Mouse (Mus musculus) embryonic facial prominence, embryonic 13.5 days (tissue): ENCODE results near the gene Sec1. TPM values are rescaled to one million over a fixed set of nuclear protein-coding genes. Genes with fewer than 3 reads are reported as not detected.
A peak's percentile ranks its signal among the peaks of the same experiment; 100 is the strongest.

Source experiments
- ATAC-seq: fragments of 200-750 bp; cut with Nextera tagmentation; 2 replicates; pipeline ENCODE4 v1.8.0; 2017; ENCODE audit warnings: low read depth; ENCODE audit not compliant: insufficient number of reproducible peaks, insufficient read depth, low FRiP score, low TSS enrichment
- H3K27ac ChIP-seq: fragments of 300-500 bp; sonication (generic); 2 replicates; pipeline ENCODE4 v1.5.1; 2015; ENCODE audit warnings: moderate library complexity, mild to moderate bottlenecking, inconsistent platforms
- H3K27me3 ChIP-seq: fragments of 300-500 bp; sonication (generic); 2 replicates; pipeline ENCODE4 v1.6.1; 2015; ENCODE audit warnings: mild to moderate bottlenecking, inconsistent platforms
- H3K36me3 ChIP-seq: fragments of 300-500 bp; sonication (generic); 2 replicates; pipeline ENCODE4 v1.6.1; 2015; ENCODE audit warnings: mild to moderate bottlenecking, inconsistent platforms
- H3K4me1 ChIP-seq: fragments of 300-500 bp; sonication (generic); 2 replicates; pipeline ENCODE4 v1.6.1; 2015; ENCODE audit warnings: inconsistent platforms
- H3K4me2 ChIP-seq: fragments of 300-500 bp; sonication (generic); 2 replicates; pipeline ENCODE4 v1.6.1; 2015; ENCODE audit warnings: moderate library complexity, mild to moderate bottlenecking, inconsistent platforms
- H3K4me3 ChIP-seq: fragments of 300-500 bp; sonication (generic); 2 replicates; pipeline ENCODE4 v1.5.1; 2015; ENCODE audit warnings: mild to moderate bottlenecking, inconsistent platforms
- H3K9ac ChIP-seq: fragments of 300-500 bp; sonication (generic); 2 replicates; pipeline ENCODE4 v1.6.1; 2015; ENCODE audit warnings: mild to moderate bottlenecking, inconsistent platforms
- H3K9me3 ChIP-seq: fragments of 300-500 bp; sonication (generic); 2 replicates; pipeline ENCODE4 v1.6.1; 2016; ENCODE audit warnings: inconsistent platforms
- WGBS: fragments of 180-500 bp; shearing (Covaris S2); methylation state at CpG from one replicate; pipeline ENCODE4 v1.1.7; 2015; ENCODE audit warnings: mixed read lengths; 5-methylcytosine and 5-hydroxymethylcytosine counted together
- polyA plus RNA-seq: library from polyadenylated mRNA; unstranded; fragments of >200 nt; fragmentation: Nextera tagmentation; extraction: Ambion mirVana; gene quantifications from 2 replicates; pipeline ENCODE4 v1.2.1, GENCODE M21; 2015

The Sec1 gene
- polyA plus RNA-seq, 1 experiment from 2014 or later, result 6.3 TPM

DNA sequence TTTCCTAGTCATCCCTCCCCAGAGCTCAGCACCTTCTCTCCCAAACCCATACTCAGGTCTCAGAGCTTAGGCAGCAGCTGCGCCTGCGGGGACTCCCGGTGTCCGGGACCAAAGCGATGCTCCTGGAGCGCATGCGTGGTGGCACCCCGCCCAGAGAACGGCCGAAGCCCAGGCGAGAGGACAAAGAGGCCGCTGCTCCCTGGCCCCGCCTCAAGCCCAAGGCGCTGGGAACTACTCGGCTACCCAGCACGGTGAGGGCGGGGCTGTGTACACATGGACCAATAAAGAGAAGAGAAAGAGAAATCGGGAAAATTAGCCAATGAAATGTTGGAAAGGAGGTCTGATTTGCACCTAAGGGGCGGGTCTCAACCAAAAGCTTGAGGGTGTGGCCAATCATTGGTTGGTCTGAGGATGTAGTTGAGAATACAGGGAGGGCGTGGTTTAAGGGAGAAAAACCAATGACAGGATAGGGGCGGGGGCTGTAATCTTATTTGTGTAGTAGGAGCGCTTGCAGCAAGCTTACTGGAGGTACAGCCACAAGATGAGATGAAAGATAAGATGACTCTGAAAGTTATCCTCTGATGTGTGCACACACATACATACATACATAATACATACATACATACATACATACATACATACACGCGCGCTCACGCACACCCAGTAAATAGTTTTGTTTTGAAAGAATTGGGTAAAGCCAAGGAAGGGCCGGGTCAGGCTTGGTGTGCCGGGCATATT is 50.6 kb downstream of the Sec1 start:
- H3K27ac ChIP-seq, result peak overlapping the region; percentile 95
- H3K9ac ChIP-seq, result peak overlapping the region; percentile 83
- no peaks in the 10 kb centered on the region for H3K36me3 ChIP-seq
- peaks cover 41% of the 10 kb centered on the region for H3K4me1 ChIP-seq
- H3K9me3 ChIP-seq, result no peaks in the 10 kb centered on the region
- H3K4me3 ChIP-seq, result peak overlapping the region; percentile 54
- peak; percentile 88 for ATAC-seq
- 1% methylated on average over 28 of the region's 28 CpGs for WGBS
- H3K4me2 ChIP-seq, result peak overlapping the region; percentile 81
- H3K27me3 ChIP-seq, result no peaks in the 10 kb centered on the region

DNA sequence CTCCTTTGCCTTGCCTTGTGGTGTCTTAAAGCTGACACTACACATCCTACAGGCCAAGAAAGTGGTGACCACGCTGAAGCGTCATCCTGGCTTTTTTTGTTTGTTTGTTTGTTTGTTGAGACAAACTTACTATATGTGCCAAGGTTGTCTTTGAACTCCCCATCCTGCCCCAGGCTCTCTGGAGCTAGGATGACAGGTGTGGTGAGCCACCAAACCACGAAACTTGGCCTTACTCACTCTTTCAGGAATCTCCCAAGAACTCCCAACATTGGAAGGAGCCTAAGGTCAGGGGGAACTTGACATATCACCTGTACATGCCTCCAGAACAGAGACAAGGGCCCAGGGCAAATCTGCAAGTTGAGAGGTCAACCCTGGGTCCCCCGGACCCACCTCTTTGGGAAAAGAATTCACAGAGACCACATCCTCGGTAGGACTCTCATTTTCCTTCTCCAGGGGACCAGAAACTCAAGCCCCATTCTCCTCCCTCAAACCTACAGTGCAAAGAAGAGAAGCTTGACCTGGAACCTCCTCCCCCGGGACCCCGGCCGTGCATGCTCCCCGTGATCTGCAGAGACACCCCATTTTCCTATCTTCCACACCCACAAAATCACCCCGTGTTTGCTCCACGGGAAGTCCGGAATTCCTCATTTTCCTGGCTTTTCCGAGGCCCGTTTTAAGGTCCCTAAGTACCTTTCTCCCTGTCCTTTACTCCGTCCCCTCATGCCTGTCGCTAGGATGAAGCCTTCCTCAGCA is 51.5 kb downstream of the Sec1 start:
- Histone ChIP-seq H3K4me2 (peak overlapping the region; percentile 81), H3K36me3 (no peaks in the 10 kb centered on the region), H3K27me3 (no peaks in the 10 kb centered on the region), H3K9ac (peak overlapping the region; percentile 83), H3K4me1 (peaks cover 48% of the 10 kb centered on the region), H3K9me3 (no peaks in the 10 kb centered on the region), H3K27ac (peak overlapping the region; percentile 95), H3K4me3 (peak overlapping the region; percentile 54)
- 33% methylated on average over 16 of the region's 16 CpGs for WGBS
- ATAC-seq, result no peak

DNA sequence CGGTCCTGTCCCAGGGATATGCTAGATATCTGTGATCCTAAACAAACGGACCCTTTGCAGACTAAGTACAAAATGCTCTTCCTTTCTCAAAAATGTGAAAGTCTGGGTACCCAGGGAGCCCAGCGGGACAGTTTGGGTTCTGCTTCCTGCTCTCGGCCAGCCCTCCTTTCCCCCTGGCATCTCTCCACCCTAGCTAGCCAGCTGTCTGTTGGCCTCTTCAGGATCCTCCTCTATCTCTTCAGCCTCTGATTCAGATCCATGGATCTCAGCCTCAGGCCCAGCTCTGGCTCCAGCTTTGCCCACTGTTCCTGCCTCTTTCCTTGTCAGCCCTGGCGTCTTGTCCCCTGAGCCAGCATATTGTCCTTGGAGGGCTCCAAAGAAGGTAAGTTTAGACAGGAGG is 52.1 kb downstream of the Sec1 start:
- Histone ChIP-seq H3K36me3 (no peaks in the 10 kb centered on the region; the same call in 1 of the 2 replicates), H3K9me3 (no peaks in the 10 kb centered on the region), H3K27ac (peak overlapping the region; percentile 95), H3K4me1 (peaks cover 49% of the 10 kb centered on the region), H3K4me3 (peak overlapping the region; percentile 54), H3K27me3 (no peaks in the 10 kb centered on the region), H3K4me2 (peak overlapping the region; percentile 81), H3K9ac (peak overlapping the region; percentile 83)
- WGBS, result 86% methylated on average over 5 of the region's 5 CpGs
- ATAC-seq, result no peak

DNA sequence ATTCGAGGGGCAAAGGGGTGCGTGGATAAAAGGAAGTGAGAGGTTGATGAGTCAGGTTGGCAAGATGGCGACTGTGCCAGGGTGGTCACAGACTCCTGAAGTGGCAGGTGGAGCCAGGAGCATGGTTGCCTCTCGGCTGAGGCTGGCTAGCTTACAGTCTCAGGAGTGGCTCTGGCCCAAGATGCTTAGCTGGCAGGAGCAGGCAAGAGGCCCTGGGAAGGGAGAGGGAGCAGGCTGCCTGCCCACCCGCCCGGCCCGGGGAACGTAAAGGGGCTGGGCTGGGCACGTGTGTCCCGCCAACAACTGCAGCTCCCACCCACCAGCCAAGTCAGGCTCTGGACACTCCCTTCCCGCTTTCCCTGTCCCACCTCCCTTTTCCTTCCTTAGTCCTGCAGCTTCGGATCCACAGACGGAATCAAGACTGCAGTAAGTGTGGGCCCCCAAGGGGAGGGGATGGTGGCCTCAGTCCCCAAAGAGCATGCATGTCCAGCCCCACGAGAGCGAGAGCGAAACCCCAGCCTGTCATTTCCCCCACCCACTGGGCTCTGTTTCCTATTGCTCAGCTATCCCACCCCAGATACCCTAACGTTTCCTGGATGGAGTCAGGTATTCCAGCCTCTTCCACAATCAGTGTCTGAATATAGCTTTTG is 52.7 kb downstream of the Sec1 start:
- WGBS, result 60% methylated on average over 17 of the region's 17 CpGs
- Histone ChIP-seq H3K9me3 (no peaks in the 10 kb centered on the region), H3K4me1 (peaks cover 49% of the 10 kb centered on the region), H3K27me3 (no peaks in the 10 kb centered on the region), H3K4me3 (peak overlapping the region; percentile 54), H3K9ac (peak overlapping the region; percentile 83), H3K27ac (peak overlapping the region; percentile 95), H3K4me2 (peak overlapping the region; percentile 81), H3K36me3 (peaks cover 4% of the 10 kb centered on the region)
- ATAC-seq, result no peak

GRCm38 (mm10) chr7:45640191-45640957 is 53.8 kb downstream of the Sec1 start:
- peak overlapping the region; percentile 95; the same call in 1 of the 2 replicates for H3K27ac ChIP-seq

GRCm38 (mm10) chr7:45639561-45640027 is 54.6 kb downstream of the Sec1 start, which contains the start of gene Mamstr:
Gene Mamstr (plus strand): TSS chr7:45639977.
- WGBS, result 17% methylated on average over 19 of the region's 19 CpGs
- Histone ChIP-seq H3K4me2 (peak within 1 kb of the TSS; percentile 60), H3K9me3 (0 out of 2 replicates have a peak, but pooled peaks cover 6% of the 10 kb centered on the region), H3K27ac (peak within 1 kb of the TSS; percentile 95; the same call in 1 of the 2 replicates), H3K9ac (peak within 1 kb of the TSS; percentile 11; the same call in 1 of the 2 replicates), H3K36me3 (peaks cover 11% of the 10 kb centered on the region), H3K4me3 (no peak within 1 kb of the TSS), H3K4me1 (peaks cover 44% of the 10 kb centered on the region), H3K27me3 (no peaks in the 10 kb centered on the region)
- no peak for ATAC-seq

More at GRCm38 (mm10) chr7:45640191-45640957, 53.8 kb downstream of the Sec1 start:
- Histone ChIP-seq H3K36me3 (peaks cover 11% of the 10 kb centered on the region), H3K4me1 (peaks cover 49% of the 10 kb centered on the region), H3K9me3 (0 out of 2 replicates have a peak, but pooled peaks cover 6% of the 10 kb centered on the region), H3K4me2 (no peak overlapping the region), H3K9ac (peak overlapping the region; percentile 11; the same call in 1 of the 2 replicates), H3K27me3 (no peaks in the 10 kb centered on the region), H3K4me3 (no peak overlapping the region)
- no peak for ATAC-seq
- WGBS, result 68% methylated on average over 19 of the region's 19 CpGs

GRCm38 (mm10) chr7:45638623-45639401 is 55.4 kb downstream of the Sec1 start:
- 18% methylated on average over 29 of the region's 29 CpGs for WGBS
- peak overlapping the region; percentile 64 for H3K9ac ChIP-seq
- peaks cover 11% of the 10 kb centered on the region for H3K36me3 ChIP-seq
- peak; percentile 83 for ATAC-seq
- no peak overlapping the region; the same call in 1 of the 2 replicates for H3K27ac ChIP-seq
- H3K4me1 ChIP-seq, result peaks cover 37% of the 10 kb centered on the region
- H3K4me2 ChIP-seq, result peak overlapping the region; percentile 60
- H3K4me3 ChIP-seq, result peak overlapping the region; percentile 36
- H3K27me3 ChIP-seq, result no peaks in the 10 kb centered on the region
- H3K9me3 ChIP-seq, result 0 out of 2 replicates have a peak, but pooled peaks cover 6% of the 10 kb centered on the region

- Histone ChIP-seq H3K36me3 (peaks cover 11% of the 10 kb centered on the region), H3K9me3 (0 out of 2 replicates have a peak, but pooled peaks cover 6% of the 10 kb centered on the region), H3K27ac (no peak overlapping the region), H3K4me2 (peak overlapping the region; percentile 60), H3K4me1 (peaks cover 32% of the 10 kb centered on the region), H3K4me3 (no peak overlapping the region), H3K27me3 (peaks cover 9% of the 10 kb centered on the region), H3K9ac (peak overlapping the region; percentile 64; the same call in 1 of the 2 replicates)
- no peak for ATAC-seq
- whole genome bisulfite sequencing, result 94% methylated on average over 6 of the region's 6 CpGs
Measured at GRCm38 (mm10) chr7:45637710-45638109, 56.5 kb downstream of the Sec1 start.

DNA sequence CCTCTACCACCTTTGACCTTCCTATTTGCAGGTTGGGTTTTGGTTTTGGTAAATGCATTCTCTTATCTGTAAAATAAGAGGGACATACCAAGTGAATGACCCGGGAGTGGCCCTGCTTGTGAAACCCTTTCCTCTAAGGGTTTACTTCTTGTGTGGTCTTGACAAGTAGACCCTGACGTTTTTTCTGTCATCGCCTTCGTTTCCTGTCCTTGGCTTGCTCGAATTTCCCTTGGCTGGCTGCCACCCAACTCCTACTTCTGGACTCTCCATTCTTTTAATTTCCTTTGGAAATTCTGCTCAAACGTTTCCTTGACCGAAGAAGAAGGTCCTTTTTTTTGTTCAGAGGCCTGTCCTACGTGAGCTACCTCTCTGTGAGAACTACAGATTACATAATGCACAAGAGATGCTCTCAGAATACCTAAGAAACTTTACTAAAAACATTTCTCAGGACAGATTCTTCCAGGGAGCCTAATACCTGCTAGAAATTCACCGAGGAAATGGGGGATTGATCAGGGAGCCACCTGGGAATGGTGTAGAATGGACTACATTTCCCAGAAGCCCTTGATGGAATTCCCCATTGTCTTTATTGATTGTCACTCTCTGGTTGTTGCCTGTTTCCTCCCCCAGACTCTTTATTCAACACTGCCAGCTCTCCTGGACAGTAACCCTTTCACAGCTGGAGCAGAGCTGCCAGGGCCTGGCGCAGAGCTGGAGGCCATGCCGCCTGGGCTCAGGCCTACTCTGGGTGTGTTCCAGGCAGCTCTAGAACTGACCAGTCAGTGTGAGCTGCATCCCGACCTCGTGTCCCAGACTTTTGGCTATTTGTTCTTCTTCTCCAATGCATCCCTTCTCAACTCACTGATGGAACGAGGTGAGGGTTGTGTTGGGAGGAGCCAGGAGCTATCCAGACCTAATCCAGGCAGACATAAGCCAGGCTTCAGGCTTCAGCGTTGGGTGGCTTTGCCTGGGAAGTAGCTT is 58.2 kb downstream of the Sec1 start:
- Histone ChIP-seq H3K9ac (no peak overlapping the region), H3K27ac (0 out of 2 replicates have a peak overlapping the region, but pooled peaks have one; percentile 13)
- WGBS, result 77% methylated on average over 15 of the region's 15 CpGs

More for the DNA sequence above, 58.2 kb downstream of the Sec1 start:
- no peak overlapping the region for H3K4me3 ChIP-seq
- H3K4me1 ChIP-seq, result peaks cover 21% of the 10 kb centered on the region
- H3K4me2 ChIP-seq, result no peak overlapping the region
- 0 out of 2 replicates have a peak, but pooled peaks cover 6% of the 10 kb centered on the region for H3K9me3 ChIP-seq
- peaks cover 24% of the 10 kb centered on the region for H3K27me3 ChIP-seq
- ATAC-seq, result no peak
- peaks cover 11% of the 10 kb centered on the region for H3K36me3 ChIP-seq
